Mouse (Mus musculus): ENCODE results near the gene Tmem178b. TPM values are rescaled to one million over a fixed set of nuclear protein-coding genes. Genes with fewer than 3 reads are reported as not detected.

Tmem178b gene
- polyA plus RNA-seq, 1 experiment: not detected

GRCm38 (mm10) chr6:40052593-40052992 lies 179.5 kb downstream of the Tmem178b start:
- no peak for TF ChIP-seq POLR2A (IDR thresholded peaks at IDR 0.05; ENCODE audit: insufficient read depth, low read depth, low read length)
- no peak for TF ChIP-seq CTCF (IDR thresholded peaks at IDR 0.05; ENCODE audit: insufficient read depth, low read depth, low read length)
- no peaks in the 10 kb centered on the region for H3K4me1 ChIP-seq (ENCODE audit: control insufficient read depth, insufficient read depth, low read length)
- no peak overlapping the region for H3K4me3 ChIP-seq (ENCODE audit: insufficient read depth, low read depth, low read length)
- WGBS: 97% methylated on average over 1 of the region's 1 CpGs
- no peak overlapping the region for H3K27ac ChIP-seq (ENCODE audit: insufficient read depth, low read depth, low read length)

- H3K27ac ChIP-seq (ENCODE audit: insufficient read depth, low read depth, low read length): no peak overlapping the region
- H3K4me3 ChIP-seq (ENCODE audit: insufficient read depth, low read depth, low read length): no peak overlapping the region
- peaks cover 4% of the 10 kb centered on the region for H3K4me1 ChIP-seq (ENCODE audit: control insufficient read depth, insufficient read depth, low read length)
- 77% methylated on average over 3 of the region's 3 CpGs for WGBS
- no peak for TF ChIP-seq POLR2A (IDR thresholded peaks at IDR 0.05; ENCODE audit: insufficient read depth, low read depth, low read length)
- TF ChIP-seq CTCF (IDR thresholded peaks at IDR 0.05; ENCODE audit: insufficient read depth, low read depth, low read length): no peak
These were observed 186.4 kb downstream of the Tmem178b start for GRCm38 (mm10) chr6:40059466-40059865.

DNA sequence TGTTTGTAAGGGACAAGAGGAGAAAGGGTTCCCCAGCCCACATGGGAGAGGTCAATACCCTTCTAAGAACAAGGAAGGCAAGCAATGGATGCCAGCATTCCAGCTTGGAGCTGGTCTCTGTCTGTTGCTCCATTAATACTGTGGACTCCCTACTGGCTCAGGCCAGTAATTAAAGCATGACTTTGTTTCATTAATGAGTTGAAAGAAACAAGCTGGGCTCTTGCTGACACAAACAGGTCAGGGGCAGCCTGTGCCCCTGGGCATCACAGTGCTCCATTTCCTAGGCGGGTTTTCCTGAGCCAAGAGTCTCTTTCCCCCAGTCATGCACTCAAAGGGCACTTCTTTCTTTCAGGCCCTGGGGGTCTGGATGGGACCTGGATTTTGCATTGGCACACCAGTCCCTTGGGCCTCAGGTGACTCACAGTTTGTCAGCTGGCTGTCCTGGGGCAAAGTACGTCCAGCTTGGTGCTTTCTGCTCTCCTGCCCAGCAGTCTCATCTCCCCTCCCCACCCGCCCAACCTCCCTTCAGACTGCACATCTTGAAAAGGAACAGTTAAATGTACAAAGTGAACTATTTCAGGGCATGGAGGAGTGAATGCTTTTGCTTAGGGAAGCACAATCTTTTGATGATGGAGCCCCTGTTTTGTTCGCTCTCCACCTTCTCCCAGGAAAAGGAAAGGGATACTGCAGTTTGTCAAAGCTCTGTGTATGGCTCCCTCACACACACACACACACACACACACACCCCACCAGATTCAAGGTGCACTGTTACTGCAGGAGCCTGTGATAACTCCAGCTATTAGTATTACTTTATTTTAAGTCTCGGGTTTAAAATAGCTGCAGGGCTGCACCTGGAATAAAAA lies 188.5 kb downstream of the Tmem178b start:
- Histone ChIP-seq H3K4me3 (ENCODE audit: insufficient read depth, low read depth, low read length) (no peak overlapping the region), H3K27ac (ENCODE audit: insufficient read depth, low read depth, low read length) (no peak overlapping the region), H3K4me1 (ENCODE audit: control insufficient read depth, insufficient read depth, low read length) (peaks cover 4% of the 10 kb centered on the region)
- no peak for TF ChIP-seq CTCF (IDR thresholded peaks at IDR 0.05; ENCODE audit: insufficient read depth, low read depth, low read length)
- TF ChIP-seq POLR2A (IDR thresholded peaks at IDR 0.05; ENCODE audit: insufficient read depth, low read depth, low read length): no peak
- WGBS: 82% methylated on average over 5 of the region's 5 CpGs

- Histone ChIP-seq H3K27ac (ENCODE audit: insufficient read depth, low read depth, low read length) (no peak overlapping the region), H3K4me1 (ENCODE audit: control insufficient read depth, insufficient read depth, low read length) (peaks cover 4% of the 10 kb centered on the region), H3K4me3 (ENCODE audit: insufficient read depth, low read depth, low read length) (no peak overlapping the region)
- WGBS: 82% methylated on average over 7 of the region's 7 CpGs
- TF ChIP-seq CTCF (IDR thresholded peaks at IDR 0.05; ENCODE audit: insufficient read depth, low read depth, low read length) (no peak), POLR2A (IDR thresholded peaks at IDR 0.05; ENCODE audit: insufficient read depth, low read depth, low read length) (no peak)
These were observed 189.1 kb downstream of the Tmem178b start for GRCm38 (mm10) chr6:40062190-40062501.

GRCm38 (mm10) chr6:40063438-40063837 lies 190.4 kb downstream of the Tmem178b start:
- TF ChIP-seq CTCF (IDR thresholded peaks at IDR 0.05; ENCODE audit: insufficient read depth, low read depth, low read length): no peak
- TF ChIP-seq POLR2A (IDR thresholded peaks at IDR 0.05; ENCODE audit: insufficient read depth, low read depth, low read length): no peak
- Histone ChIP-seq H3K4me1 (ENCODE audit: control insufficient read depth, insufficient read depth, low read length) (peaks cover 4% of the 10 kb centered on the region), H3K27ac (ENCODE audit: insufficient read depth, low read depth, low read length) (no peak overlapping the region), H3K4me3 (ENCODE audit: insufficient read depth, low read depth, low read length) (no peak overlapping the region)
- WGBS: 93% methylated on average over 1 of the region's 1 CpGs

DNA sequence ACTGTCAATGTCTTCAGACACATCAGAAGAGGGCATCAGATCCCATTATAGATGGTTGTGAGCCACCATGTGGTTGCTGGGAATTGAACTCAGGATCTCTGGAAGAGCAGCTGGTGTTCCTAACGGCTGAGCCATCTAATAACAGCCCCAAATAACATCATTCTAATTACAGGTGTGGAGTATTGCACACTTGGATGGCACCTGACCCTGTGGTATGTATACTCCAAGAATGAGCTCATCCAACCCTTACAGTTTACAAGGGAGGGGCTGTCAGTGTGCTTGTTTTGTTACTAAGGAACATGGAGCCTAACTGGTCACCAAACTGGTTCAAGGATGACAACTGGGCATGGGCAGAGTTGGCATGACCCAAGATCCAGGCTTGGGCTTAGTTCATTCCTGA lies 190.8 kb downstream of the Tmem178b start:
- TF ChIP-seq POLR2A (IDR thresholded peaks at IDR 0.05; ENCODE audit: insufficient read depth, low read depth, low read length) (no peak), CTCF (IDR thresholded peaks at IDR 0.05; ENCODE audit: insufficient read depth, low read depth, low read length) (no peak)
- Histone ChIP-seq H3K4me1 (ENCODE audit: control insufficient read depth, insufficient read depth, low read length) (peaks cover 4% of the 10 kb centered on the region), H3K4me3 (ENCODE audit: insufficient read depth, low read depth, low read length) (no peak overlapping the region), H3K27ac (ENCODE audit: insufficient read depth, low read depth, low read length) (no peak overlapping the region)
- WGBS: 54% methylated on average over 1 of the region's 1 CpGs

GRCm38 (mm10) chr6:40064342-40064741 lies 191.3 kb downstream of the Tmem178b start:
- Histone ChIP-seq H3K4me3 (ENCODE audit: insufficient read depth, low read depth, low read length) (no peak overlapping the region), H3K27ac (ENCODE audit: insufficient read depth, low read depth, low read length) (no peak overlapping the region), H3K4me1 (ENCODE audit: control insufficient read depth, insufficient read depth, low read length) (peaks cover 4% of the 10 kb centered on the region)
- TF ChIP-seq POLR2A (IDR thresholded peaks at IDR 0.05; ENCODE audit: insufficient read depth, low read depth, low read length): no peak
- no peak for TF ChIP-seq CTCF (IDR thresholded peaks at IDR 0.05; ENCODE audit: insufficient read depth, low read depth, low read length)
- WGBS: 75% methylated on average over 2 of the region's 2 CpGs

DNA sequence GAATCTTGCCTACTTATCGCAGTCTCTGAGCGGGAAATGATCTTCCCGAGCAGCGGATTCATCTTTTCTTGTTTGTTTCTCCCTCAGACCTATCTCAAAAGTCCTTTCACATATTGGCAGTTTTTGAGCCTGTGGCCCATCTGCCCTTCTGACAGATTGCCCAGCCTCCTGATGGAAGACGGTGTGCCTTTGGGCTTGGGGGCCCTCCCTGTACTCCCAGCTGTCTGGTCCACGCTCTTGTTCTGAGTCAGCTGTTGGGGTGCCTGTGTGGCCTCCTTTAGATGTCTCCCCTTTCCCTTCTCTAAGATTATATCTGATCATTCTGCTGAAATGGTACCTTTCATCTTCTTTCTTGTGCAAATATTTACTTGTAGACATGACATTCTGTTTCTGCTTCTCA lies 195.4 kb downstream of the Tmem178b start:
- WGBS: 88% methylated on average over 6 of the region's 6 CpGs
- H3K4me1 ChIP-seq (ENCODE audit: control insufficient read depth, insufficient read depth, low read length): no peaks in the 10 kb centered on the region
- TF ChIP-seq CTCF (IDR thresholded peaks at IDR 0.05; ENCODE audit: insufficient read depth, low read depth, low read length): no peak
- no peak for TF ChIP-seq POLR2A (IDR thresholded peaks at IDR 0.05; ENCODE audit: insufficient read depth, low read depth, low read length)
- H3K27ac ChIP-seq (ENCODE audit: insufficient read depth, low read depth, low read length): no peak overlapping the region
- no peak overlapping the region for H3K4me3 ChIP-seq (ENCODE audit: insufficient read depth, low read depth, low read length)

DNA sequence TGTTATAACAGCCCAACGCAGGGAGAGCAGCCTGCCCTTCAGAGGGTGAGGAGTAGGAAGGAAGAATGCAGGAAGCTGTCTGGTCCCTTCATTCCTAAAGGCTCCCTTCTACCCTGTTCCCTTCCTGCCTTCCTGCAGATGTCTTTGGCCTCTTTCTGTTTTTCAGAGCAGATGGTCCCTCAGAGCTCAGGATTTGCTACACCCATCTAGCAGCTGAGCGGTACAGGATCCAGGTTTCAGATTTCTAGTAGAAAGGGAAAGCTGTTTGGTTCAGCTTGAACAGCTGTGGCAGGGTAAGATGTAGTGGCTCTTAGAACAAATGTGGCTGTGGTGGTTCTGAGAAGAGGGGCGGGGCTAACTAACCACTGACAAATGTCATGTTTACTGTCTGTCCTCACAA lies 197.9 kb downstream of the Tmem178b start:
- no peaks in the 10 kb centered on the region for H3K4me1 ChIP-seq (ENCODE audit: control insufficient read depth, insufficient read depth, low read length)
- no peak for TF ChIP-seq CTCF (IDR thresholded peaks at IDR 0.05; ENCODE audit: insufficient read depth, low read depth, low read length)
- TF ChIP-seq POLR2A (IDR thresholded peaks at IDR 0.05; ENCODE audit: insufficient read depth, low read depth, low read length): no peak
- WGBS: 87% methylated on average over 3 of the region's 3 CpGs
- no peak overlapping the region for H3K27ac ChIP-seq (ENCODE audit: insufficient read depth, low read depth, low read length)
- H3K4me3 ChIP-seq (ENCODE audit: insufficient read depth, low read depth, low read length): no peak overlapping the region

Measured in olfactory bulb, adult 2 months (tissue).